Mouse (Mus musculus): ENCODE results near the gene Nanos1.

- TF ChIP-seq GATA1 (IDR thresholded peaks at IDR 0.05; ENCODE audit: borderline replicate concordance, low read length) (no peak), FLI1 (IDR thresholded peaks at IDR 0.05; ENCODE audit: low read length) (no peak)
These were observed 26.2 kb downstream of the Nanos1 start for GRCm38 (mm10) chr19:60782034-60782433.
